Mouse (Mus musculus) heart, postnatal 0 days (tissue): Measurements from ENCODE around the gene Mrpl24. TPM values are rescaled to one million over a fixed set of nuclear protein-coding genes. Genes with fewer than 3 reads are reported as not detected.
"Not testable (repeated sequence)": the region's sequence is repeated elsewhere in the genome, so short reads cannot be mapped to it uniquely, and the experiment has no call there.

Source experiments
- ATAC-seq: fragments of 200-750 bp; cut with Nextera tagmentation; 2 replicates; pipeline ENCODE4 v1.8.0; 2017; ENCODE audit warnings: low read depth, moderate number of reproducible peaks, moderate library complexity; ENCODE audit not compliant: insufficient read depth
- DNase-seq: peaks from one replicate; pipeline ENCODE4 v3.0.0-alpha.2; 2016; ENCODE audit warnings: low spot score
- H3K27ac ChIP-seq: fragments of 300-500 bp; sonication (generic); 2 replicates; pipeline ENCODE4 v1.5.1; 2014; ENCODE audit warnings: low read depth, mild to moderate bottlenecking
- H3K27me3 ChIP-seq: fragments of 300-500 bp; sonication (generic); 2 replicates; pipeline ENCODE4 v1.6.1; 2014; ENCODE audit warnings: low read length, mixed read lengths; ENCODE audit not compliant: control insufficient read depth, insufficient read depth
- H3K36me3 ChIP-seq: fragments of 300-500 bp; sonication (generic); replicated peaks from 2 replicates; pipeline ENCODE4 v1.6.1; 2014; ENCODE audit warnings: low read length, mixed read lengths; ENCODE audit not compliant: control insufficient read depth, insufficient read depth
- H3K4me1 ChIP-seq: fragments of 300-500 bp; sonication (generic); 2 replicates; pipeline ENCODE4 v1.6.1; 2014; ENCODE audit warnings: antibody characterized with exemption; ENCODE audit not compliant: control insufficient read depth, insufficient read depth
- H3K4me2 ChIP-seq: fragments of 300-500 bp; sonication (generic); 2 replicates; pipeline ENCODE4 v1.6.1; 2014; ENCODE audit warnings: low read depth, mild to moderate bottlenecking, low read length, moderate library complexity
- H3K4me3 ChIP-seq: fragments of 300-500 bp; sonication (generic); 2 replicates; pipeline ENCODE4 v1.5.1; 2014; ENCODE audit warnings: low read depth, low read length
- H3K9ac ChIP-seq: fragments of 300-500 bp; sonication (generic); replicated peaks from 2 replicates; pipeline ENCODE4 v1.6.1; 2014; ENCODE audit warnings: low read depth, low read length, mixed read lengths
- H3K9me3 ChIP-seq: fragments of 300-500 bp; sonication (generic); replicated peaks from 2 replicates; pipeline ENCODE4 v1.6.1; 2016; ENCODE audit warnings: low read length; ENCODE audit not compliant: control insufficient read depth
- CTCF ChIP-seq: IDR thresholded peaks from 2 replicates; pipeline ENCODE4 v1.5.1; 2016; ENCODE audit warnings: antibody characterized with exemption, control low read depth, low read depth
- EP300 ChIP-seq: IDR thresholded peaks from 2 replicates; pipeline ENCODE4 v1.6.1; 2016; ENCODE audit warnings: antibody characterized with exemption, low read depth
- WGBS: fragments of 180-500 bp; shearing (Covaris S2); extraction: QIAGEN DNeasy Blood & Tissue Kit; methylation state at CpG from one replicate; pipeline ENCODE4 v1.1.7; 2014; 5-methylcytosine and 5-hydroxymethylcytosine counted together
- polyA plus RNA-seq: library from polyadenylated mRNA; unstranded; fragments of >200 nt; fragmentation: Nextera tagmentation; extraction: Ambion mirVana; gene quantifications from 2 replicates; pipeline ENCODE4 v1.2.1, GENCODE M21; 2015
- total RNA-seq: library from RNA; depleted of rRNA; stranded (reverse); fragments of >200 nt; gene quantifications from 2 replicates; pipeline ENCODE4 v1.2.3, GENCODE M21; 2014; ENCODE audit warnings: low replicate concordance

Gene Mrpl24
- total and polyA plus RNA-seq, 2 experiments from 2014 or later, result 57.1 to 62.3 TPM

- DNase-seq, result no peak
- peaks cover 7% of the 10 kb centered on the region; the same call in 1 of the 2 replicates for H3K36me3 ChIP-seq
- peaks cover 18% of the 10 kb centered on the region for H3K4me1 ChIP-seq
- no peak overlapping the region for H3K9ac ChIP-seq
- H3K27ac ChIP-seq, result no peak overlapping the region
- no peak for TF ChIP-seq CTCF
- TF ChIP-seq EP300, result no peak
- WGBS, result 10% methylated on average over 10 of the region's 10 CpGs
- ATAC-seq, result no peak
- peak overlapping the region; percentile 90 for H3K4me3 ChIP-seq
- no peaks in the 10 kb centered on the region for H3K27me3 ChIP-seq
- H3K9me3 ChIP-seq, result 0 out of 2 replicates have a peak, but pooled peaks cover 2% of the 10 kb centered on the region
- H3K4me2 ChIP-seq, result peak overlapping the region; percentile 57
These were observed 33.3 kb upstream of the Mrpl24 start for GRCm38 (mm10) chr3:87886004-87886365.

- DNase-seq, result no peak
- H3K27ac ChIP-seq, result no peak overlapping the region
These were observed 32.9 kb upstream of the Mrpl24 start for GRCm38 (mm10) chr3:87886416-87886815.

GRCm38 (mm10) chr3:87887400-87887799 is 31.9 kb upstream of the Mrpl24 start:
- ATAC-seq, DNase-seq: not testable (repeated sequence)
- WGBS, result 83% methylated on average over 4 of the region's 4 CpGs

More at GRCm38 (mm10) chr3:87886416-87886815, 32.9 kb upstream of the Mrpl24 start:
- Histone ChIP-seq H3K36me3 (peaks cover 3% of the 10 kb centered on the region; the same call in 1 of the 2 replicates), H3K4me3 (peak overlapping the region; percentile 90; the same call in 1 of the 2 replicates), H3K4me1 (peaks cover 18% of the 10 kb centered on the region), H3K9me3 (0 out of 2 replicates have a peak, but pooled peaks cover 2% of the 10 kb centered on the region), H3K4me2 (peak overlapping the region; percentile 57; the same call in 1 of the 2 replicates), H3K9ac (no peak overlapping the region), H3K27me3 (no peaks in the 10 kb centered on the region)
- 82% methylated on average over 6 of the region's 6 CpGs for WGBS
- ATAC-seq, result no peak
- TF ChIP-seq CTCF (no peak), EP300 (no peak)

GRCm38 (mm10) chr3:87891481-87891880 is 27.8 kb upstream of the Mrpl24 start:
- H3K4me2 ChIP-seq, result no peak overlapping the region
- DNase-seq (no peak), ATAC-seq (no peak)
- H3K27me3 ChIP-seq, result no peaks in the 10 kb centered on the region
- no peak for TF ChIP-seq CTCF
- TF ChIP-seq EP300, result no peak
- H3K9ac ChIP-seq, result no peak overlapping the region
- H3K27ac ChIP-seq, result no peak overlapping the region
- no peak overlapping the region for H3K4me3 ChIP-seq
- no peaks in the 10 kb centered on the region for H3K36me3 ChIP-seq
- H3K9me3 ChIP-seq, result 0 out of 2 replicates have a peak, but pooled peaks cover 2% of the 10 kb centered on the region
- no peaks in the 10 kb centered on the region for H3K4me1 ChIP-seq
- 60% methylated on average over 3 of the region's 3 CpGs for WGBS

More at GRCm38 (mm10) chr3:87887400-87887799, 31.9 kb upstream of the Mrpl24 start:
- peaks cover 18% of the 10 kb centered on the region for H3K4me1 ChIP-seq
- not testable (repeated sequence) for H3K9ac ChIP-seq, H3K4me2 ChIP-seq, H3K36me3 ChIP-seq, H3K9me3 ChIP-seq, H3K27me3 ChIP-seq, H3K4me3 ChIP-seq, H3K27ac ChIP-seq

GRCm38 (mm10) chr3:87893367-87893905 is 25.9 kb upstream of the Mrpl24 start:
- WGBS, result 74% methylated on average over 3 of the region's 3 CpGs
- no peaks in the 10 kb centered on the region for H3K36me3 ChIP-seq
- no peak overlapping the region for H3K9ac ChIP-seq
- no peaks in the 10 kb centered on the region for H3K4me1 ChIP-seq
- ATAC-seq, result no peak
- H3K9me3 ChIP-seq, result 0 out of 2 replicates have a peak, but pooled peaks cover 2% of the 10 kb centered on the region
- no peak overlapping the region for H3K4me3 ChIP-seq
- no peak overlapping the region for H3K4me2 ChIP-seq
- no peak for DNase-seq
- TF ChIP-seq EP300 (no peak), CTCF (no peak)
- H3K27ac ChIP-seq, result no peak overlapping the region
- no peaks in the 10 kb centered on the region for H3K27me3 ChIP-seq

GRCm38 (mm10) chr3:87899266-87899665 is 20.0 kb upstream of the Mrpl24 start:
- DNase-seq (no peak), ATAC-seq (no peak)
- no peaks in the 10 kb centered on the region for H3K9me3 ChIP-seq
- no peaks in the 10 kb centered on the region for H3K4me1 ChIP-seq
- H3K9ac ChIP-seq, result no peak overlapping the region
- no peak overlapping the region for H3K4me3 ChIP-seq
- H3K27me3 ChIP-seq, result no peaks in the 10 kb centered on the region
- 53% methylated on average over 3 of the region's 3 CpGs for WGBS
- H3K27ac ChIP-seq, result no peak overlapping the region
- TF ChIP-seq EP300, result no peak
- no peak for TF ChIP-seq CTCF
- no peak overlapping the region for H3K4me2 ChIP-seq
- no peaks in the 10 kb centered on the region for H3K36me3 ChIP-seq
